Mouse (Mus musculus) brain, embryonic 18.5 days (tissue): Measurements from ENCODE around the gene Gpatch2l.

ENCODE experiments used
- DNase-seq: peaks from one replicate; pipeline ENCODE4 v3.0.0-alpha.2; 2012; ENCODE audit warnings: low read depth, low spot score

Gene Gpatch2l

DNA sequence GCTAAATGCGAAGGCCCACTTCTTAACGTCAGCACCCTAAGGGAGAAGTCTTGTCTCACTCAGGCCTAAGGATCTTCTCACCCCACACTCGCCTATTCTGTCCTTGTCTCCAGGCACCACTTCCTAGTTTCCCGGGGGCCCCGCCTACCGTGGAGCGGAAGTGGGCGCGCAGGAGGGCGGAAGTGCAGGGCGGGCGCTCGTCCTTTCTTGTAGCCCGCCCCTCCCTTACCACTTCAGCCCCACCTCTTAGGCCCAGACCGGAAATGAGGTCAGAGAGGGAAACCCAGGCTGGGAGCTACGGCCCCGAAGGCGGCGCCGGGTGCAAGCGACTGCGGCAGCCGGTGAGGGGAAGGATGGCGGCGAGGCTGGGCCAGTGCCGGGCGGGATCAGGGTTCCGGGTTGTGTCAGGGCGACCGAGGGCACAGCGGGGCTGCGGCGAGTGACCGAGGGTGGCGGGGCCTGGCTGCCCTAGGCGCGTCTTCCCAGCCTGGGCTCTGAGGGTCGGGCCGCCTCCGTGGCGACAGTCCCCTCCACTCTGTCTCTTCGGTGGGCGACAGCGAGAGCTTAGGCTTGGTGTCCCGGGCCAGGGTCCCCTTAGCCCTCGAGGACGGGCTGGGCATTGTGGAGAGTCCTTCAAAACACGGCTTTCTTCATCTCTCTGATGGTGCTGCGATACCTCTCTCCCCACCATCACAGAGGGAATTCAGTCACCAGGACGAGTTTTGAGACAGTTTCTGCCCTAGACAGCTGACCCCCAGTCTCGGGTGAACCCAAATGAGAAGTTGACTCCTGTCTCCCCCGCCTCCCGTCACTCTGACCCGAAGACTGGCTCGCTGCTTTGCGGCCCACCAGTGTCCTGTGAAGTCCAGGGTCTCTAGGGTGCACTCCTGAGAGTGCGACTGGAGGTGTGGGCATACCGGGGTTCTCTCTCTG is at the start of gene Gpatch2l:
TSS of gene Gpatch2l (plus strand) at position 255 of the 933 bp plus-strand sequence.
- DNase-seq, result peak; percentile 90

DNA sequence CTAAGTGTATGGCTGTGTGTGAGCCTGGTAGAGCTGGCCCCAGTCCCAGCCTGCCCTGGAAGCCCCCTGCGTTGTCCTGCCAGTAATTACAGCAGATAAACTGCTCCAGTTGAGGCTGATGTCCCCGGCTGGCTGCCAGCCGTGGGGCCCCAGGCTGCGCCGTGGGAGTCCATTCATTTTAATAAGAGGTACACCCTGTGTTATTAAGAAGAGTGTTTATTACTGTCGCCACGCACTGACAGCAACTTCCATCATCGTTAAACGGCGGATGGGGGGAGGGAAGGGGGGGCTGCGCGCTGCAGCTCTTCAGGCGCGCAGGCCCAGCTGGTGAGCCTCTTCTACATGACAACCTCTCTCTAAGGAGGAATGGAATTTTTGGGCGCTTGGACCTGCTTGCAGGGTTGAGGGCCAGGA is 49.6 kb upstream of the Gpatch2l start:
- no peak for DNase-seq

DNA sequence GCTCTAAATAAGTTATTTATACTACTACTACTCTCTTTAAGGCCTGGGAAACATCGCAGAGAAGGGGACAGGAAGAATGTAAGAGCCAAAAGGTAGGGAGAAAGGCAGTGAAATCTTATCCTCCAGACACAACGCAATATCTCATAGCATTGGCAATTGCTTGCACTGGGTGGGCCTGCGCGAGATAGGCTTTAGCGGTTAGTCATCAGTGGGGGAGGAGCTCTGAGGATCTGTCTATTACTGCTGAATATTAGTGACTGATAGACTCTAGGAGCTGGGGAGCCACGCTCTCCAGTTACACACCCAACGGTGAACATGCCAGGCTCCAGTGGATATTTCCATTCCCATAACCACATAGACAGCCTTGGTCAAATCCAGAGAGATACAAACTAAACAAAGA is 44.7 kb upstream of the Gpatch2l start:
- no peak for DNase-seq

DNA sequence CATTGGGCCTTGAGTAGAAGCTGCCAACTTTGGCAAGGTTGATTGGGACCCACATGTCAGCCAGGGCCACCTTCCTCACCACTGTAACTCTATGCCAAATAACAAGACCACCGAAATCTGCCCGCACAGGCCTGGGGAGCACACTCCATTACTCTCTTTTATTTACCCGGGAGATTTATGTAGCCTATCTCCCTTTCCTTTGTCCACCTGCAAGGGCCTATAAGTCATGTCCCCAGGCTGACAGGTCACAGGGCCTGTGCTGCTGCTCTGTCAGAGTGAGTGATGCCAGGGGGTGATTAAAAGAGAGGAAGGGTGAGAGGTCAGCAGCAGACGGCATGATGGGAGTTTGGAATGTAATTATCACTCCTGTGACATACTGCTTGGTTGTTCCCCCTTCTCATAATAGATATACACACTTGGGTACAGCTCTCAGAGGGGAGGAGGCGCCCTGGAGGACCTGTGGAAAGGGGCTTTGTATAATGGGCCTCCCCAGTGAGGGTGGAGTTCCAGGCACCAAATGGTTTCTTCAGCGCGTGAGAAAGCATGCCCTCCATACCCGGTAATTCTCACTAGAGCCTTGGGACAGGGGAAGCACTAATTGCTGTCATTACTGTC is 38.1 kb upstream of the Gpatch2l start:
- no peak for DNase-seq

DNA sequence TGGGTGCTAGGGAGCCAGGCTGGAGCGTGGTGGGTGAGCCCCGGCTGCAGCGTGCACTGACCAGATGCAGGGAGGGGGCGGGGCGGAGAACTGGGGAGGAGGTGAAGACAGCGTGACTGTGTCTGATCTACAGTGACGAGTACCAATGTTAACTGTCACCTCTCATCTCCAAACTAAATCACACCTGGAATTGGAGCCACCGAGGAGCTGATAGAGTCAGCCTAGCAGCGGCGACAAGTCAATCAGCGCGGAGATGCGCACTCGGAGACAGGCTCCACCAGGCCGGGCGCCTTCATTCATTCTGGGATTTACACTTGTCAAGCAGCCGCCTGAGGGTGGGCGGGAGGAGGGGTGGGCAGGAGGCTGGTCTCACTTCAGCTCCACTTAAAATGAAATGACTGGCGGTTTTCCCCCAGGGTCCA is 30.5 kb upstream of the Gpatch2l start:
- no peak for DNase-seq

DNA sequence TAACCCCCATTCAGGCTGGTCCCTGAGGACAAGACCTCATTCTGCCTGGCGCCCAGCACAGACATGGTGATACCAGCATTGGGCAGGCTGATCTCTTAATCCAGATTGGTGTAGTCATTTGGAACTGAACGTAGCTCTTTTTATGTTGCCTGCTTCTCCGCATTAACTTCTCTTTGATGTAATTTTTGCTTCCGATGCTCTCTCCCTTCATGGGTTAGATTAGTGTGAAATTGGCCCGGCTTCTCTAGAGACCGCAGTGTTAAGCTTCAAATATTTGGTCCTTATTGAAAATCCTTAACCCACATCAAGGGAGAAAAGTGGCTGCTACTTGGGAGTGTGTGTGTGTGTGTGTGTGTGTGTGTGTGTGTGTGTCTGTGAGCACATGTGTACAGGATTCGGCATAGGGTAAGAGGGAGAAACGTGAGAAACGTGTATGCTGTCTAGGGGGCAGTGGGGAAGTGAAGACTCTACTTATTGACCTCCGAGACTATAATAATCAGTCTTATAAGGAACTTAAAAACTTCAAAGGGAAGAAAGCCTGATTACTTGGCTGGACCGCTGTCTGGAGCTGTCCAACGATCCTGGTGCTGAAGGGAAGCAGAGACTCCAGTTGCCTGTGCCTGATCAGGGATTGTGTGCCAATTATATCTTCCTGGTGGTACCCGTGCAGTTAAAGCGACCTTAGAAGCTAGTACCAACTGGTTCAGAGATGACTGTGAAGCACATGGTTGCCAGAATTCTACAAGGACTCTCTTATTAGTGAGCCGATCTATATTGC is 28.8 kb upstream of the Gpatch2l start:
- no peak for DNase-seq

DNA sequence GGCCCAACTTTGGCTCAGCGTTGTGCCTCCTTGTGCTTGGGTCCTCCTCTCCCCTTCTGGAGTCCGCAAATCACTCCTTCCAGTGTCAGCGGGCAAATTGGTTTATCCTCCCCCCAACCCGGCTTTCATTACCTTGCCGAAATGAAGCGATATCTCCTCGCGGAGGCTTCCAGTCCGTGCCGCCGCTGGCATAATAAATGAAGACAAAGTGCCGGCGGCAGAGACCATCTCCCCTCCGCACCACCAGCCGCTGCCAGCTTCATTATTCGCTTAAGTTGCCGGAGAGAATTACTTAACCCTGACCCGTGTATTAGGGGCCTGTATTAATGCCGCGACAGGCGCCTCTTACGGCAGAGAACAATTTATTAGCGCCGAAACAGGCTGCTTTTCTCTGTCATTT is 27.5 kb upstream of the Gpatch2l start:
- DNase-seq, result no peak

DNA sequence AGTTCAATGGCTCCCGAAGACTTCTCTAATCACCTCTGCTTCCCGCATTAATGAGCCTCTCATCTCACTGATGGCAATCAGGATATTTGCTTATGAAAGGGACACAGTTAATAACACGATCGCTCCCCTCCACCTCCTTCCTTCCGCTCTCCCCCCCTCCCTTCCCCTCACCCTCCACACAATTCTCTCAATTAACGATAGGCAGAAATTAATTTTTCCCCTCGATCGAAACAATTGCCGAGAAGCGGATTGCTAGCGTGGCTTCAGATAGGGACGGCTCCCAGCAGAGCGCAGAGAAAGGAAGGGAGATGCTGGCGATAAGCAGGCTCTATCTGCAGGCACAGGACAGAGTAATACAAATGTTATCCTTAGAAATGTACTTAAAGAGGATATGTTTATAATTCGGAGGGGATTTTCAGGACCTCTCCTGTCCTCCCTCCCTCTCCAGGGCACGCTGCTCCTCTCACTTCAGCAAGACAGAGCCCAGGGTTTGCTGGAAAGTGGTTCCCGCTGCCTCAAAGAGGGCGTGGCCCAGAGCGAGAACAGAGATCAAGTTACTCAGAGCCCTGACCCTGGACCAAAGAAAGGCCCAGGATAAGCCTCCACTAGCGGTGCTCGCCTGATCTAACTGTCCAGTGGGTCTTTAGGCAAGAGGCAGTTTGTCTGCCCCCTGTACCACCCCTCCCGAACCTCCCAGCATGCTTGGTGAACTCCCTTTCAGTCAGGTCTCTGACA is 24.8 kb upstream of the Gpatch2l start:
- DNase-seq, result no peak

DNA sequence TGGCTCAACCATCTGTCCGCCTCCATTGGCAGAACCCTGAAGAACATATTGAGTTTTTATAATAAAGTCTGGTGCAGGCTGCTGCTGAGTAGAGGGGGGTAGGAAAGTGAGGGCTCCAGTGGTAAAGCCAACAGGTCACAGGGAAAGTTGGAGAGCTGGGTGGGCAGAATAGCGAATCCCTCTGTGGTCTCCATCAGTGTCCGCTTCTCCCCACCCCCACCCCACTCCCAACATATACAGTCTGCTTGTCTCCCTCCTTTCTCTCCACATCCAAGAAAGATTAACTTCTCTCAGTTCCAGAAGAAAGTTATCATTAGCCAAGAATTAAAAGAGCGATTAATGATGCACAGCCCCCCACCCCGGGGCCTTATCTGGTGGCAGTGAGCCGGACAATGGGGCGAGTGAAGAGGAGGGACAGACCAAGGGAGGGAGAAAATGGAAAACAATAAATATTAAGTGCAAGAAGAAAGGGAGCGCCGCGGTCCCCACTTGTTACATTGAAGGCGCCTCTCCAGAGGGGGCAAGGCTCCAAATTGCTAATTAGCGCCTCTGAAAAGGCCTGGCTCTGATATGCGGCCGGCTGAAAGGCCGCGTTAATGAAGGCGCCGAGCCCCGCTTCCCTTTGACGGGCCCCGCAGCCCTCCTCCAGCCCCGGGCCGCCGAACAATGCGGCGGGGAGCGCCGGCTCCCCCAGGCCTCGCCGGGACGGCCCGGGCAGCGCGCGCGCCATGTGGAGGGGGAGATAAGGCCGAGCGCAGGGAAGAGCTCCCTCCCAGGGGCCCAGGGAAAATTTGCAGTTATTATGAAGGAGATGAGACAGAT is 21.2 kb upstream of the Gpatch2l start:
- no peak for DNase-seq

DNA sequence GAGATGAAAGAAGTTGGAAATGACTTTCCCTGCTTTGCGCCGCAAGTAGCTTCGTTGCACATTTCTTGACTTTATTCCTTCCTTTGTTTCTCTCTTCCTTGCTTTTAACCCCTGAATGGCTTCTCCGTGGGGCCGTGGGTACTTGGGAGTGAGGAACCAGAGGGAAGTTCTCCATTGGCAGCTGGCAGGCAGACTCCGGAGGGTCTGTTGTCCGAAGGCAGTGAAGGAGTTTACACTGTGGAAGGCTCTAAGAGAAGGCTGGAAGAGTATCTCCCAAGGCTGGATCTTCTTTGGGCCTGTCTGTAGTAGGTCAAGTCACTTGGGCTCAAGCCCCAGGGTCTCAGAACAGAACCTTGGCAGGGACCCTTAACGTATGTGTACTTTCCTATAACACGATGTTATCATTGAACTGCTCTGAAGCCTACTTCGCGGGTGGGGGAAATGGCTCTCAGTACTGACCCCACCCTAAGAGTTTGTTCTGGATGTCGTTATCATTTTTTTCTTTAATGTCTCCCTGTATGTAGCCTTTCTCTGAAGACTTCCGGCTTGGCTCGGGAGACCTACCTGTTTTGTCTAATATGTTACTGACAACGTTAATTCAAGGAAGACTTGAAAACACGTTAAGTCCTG is 20.5 kb upstream of the Gpatch2l start:
- DNase-seq, result no peak

DNA sequence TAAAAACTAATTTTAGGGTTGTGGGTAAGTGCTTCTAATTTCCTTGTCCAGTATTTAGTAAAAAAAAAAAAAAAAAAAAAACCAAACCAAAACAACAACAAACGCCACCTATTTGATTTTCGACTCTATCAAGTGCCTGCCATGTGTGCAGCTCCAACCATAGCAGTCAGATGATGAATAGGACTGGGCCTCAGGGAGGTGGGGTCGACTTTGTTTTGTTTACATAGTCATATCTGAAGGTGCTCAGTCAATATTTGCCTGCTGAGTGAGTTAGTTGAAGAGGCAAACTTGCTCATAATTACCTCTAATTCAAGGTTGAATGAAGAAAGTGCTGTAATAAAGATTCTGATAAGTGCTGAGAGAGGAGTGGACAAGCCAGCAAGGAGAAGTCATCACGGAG is 7.4 kb upstream of the Gpatch2l start:
- DNase-seq, result no peak

DNA sequence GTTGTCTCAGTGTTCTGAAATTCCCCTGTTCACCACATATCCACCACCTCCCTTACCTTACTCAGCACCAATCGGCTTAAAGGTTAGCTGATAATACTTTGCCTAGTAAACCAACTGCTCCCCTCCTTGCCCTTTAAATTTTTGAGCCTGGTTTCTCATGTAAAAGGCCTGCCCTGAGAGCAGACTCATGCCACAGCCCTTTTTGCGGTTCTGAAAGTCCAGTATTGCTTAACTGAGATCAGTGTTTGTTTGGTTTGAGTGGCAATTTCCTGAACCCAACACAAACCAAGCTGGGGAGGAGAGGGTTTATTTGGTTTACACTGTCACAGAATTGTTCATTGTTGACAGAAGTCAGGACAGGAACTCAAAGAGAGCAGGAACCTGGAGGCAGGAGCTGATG is 2.9 kb upstream of the Gpatch2l start:
- no peak for DNase-seq

DNA sequence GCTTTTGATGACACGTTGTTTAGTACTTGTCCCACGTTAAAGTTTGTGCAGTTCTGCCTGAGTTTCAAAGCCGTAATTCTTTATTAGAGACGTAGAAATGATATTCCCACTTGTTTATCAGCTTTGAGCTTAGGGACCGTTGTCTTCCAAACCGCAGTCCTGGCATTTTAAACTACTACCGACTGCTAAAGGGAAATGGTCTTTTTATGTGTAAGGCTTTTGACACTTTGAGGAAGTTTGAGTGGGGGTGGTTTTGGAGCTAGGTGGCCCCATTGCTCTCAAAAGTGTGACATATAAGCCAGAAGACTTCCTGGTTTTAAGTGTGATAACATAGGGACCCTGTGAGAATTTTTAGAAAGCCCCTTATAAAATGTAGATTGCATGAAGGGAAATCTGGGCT is 905 bp downstream of the Gpatch2l start:
- DNase-seq, result no peak

DNA sequence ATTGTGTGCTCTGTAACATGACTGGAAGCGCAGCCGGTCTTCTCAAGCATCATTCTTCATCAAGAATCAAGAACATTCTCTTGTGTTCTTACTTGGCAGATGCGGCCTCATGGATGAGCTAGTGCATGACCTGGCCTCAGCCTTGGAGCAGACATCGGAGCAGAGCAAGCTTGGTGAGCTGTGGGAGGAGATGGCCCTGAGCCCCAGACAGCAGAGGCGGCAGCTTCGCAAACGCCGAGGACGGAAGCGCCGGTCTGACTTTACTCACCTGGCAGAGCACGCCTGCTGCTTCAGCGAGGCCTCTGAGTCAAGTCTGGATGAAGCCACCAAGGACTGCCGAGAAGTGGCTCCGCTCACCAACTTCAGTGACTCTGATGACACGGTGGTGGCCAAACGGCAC is 2.3 kb downstream of the Gpatch2l start:
- DNase-seq, result no peak

DNA sequence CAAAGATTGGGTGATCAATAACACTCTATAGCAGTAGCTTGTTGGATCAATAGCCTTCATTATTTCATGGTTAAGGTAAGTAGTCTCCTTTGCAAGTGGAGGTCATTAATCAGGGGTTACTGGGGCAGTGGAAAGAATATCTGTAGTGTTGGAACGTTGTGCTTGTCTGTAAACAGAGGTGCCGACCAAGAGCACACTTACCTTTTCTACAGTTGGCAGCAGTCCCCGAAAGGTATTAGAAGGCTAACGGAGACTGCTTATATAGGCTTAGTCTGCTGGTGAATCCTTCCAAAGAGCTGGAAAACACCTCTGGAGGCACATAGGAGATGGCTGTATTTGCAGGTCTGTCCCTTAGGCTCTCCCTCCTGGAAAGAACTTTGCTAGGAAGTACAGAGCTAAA is 8.5 kb downstream of the Gpatch2l start:
- no peak for DNase-seq

DNA sequence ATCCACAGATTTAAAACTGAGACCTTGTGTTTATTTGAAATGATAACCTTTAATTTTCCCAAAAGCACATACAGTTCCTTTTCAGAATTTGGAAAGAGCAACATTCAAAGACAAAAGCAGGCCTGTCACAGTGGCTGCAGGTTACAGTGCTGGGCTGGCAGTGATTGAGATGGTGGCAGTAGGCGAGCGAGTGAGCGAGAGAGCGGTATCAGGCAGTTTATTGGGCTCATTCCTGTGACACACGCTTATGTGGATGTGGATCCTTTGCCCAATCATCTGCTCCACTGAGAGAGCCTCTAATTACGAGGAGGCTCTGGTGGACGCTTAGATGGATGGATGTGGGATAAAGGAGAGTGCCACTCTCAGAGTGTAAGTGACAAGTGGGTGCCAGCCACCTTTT is 13.3 kb downstream of the Gpatch2l start:
- no peak for DNase-seq

DNA sequence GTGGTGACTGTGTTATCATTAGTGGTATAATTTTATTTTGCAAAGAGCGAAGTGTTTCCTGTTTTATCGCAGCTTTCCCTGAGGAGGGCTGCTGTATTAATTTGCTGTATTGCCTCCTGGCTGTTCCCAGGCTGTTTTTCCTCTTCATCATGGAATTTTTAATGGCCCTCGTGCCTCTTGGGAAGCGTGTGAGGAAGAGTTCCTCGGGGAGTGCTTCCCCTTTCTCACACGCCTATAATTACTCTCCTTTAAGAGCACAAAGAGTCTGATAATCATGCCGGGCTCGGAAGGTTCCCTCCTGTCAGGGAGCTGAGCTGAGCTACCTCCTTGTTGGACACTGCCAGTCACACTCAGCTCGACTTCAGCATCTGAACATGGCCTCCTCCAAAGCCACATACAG is 30.0 kb downstream of the Gpatch2l start:
- DNase-seq, result no peak

DNA sequence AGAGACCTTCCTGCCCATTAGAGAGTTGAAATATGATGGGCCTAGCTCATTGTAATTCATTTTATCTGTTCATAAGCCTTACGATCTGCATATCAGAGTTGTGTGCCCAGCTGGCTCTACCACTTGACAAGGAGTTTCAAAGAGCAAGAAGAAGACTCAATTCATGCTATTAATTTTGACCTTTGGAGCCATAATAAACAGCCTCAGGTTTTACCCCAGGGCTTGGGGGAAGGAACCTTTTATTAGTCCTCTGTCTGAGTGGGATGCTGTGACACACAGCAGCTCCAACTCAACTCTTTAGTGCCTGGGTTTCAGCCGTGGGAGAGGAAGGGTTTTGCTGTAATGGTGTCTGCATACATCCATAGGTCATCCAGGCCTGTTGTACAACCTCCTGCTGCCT is 32.6 kb downstream of the Gpatch2l start:
- no peak for DNase-seq

DNA sequence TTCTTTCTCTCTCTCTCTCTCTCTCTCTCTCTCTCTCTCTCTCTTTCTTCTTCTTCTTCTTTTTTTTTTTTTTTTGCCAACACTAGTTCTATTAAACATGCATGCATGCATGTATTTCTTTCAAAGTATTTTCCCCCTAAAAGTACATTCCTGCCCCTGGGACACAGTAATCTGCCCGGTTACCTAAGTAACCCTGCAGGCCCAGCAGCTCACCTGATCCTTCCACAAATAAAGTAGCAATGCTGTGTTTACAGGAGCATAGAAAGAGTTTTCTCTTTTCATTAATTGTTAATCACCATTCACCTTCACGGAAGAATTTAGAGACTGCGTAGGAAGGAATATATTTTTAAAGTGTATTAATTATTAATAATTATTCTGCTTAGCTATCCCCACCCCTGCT is 34.1 kb downstream of the Gpatch2l start:
- DNase-seq, result no peak

DNA sequence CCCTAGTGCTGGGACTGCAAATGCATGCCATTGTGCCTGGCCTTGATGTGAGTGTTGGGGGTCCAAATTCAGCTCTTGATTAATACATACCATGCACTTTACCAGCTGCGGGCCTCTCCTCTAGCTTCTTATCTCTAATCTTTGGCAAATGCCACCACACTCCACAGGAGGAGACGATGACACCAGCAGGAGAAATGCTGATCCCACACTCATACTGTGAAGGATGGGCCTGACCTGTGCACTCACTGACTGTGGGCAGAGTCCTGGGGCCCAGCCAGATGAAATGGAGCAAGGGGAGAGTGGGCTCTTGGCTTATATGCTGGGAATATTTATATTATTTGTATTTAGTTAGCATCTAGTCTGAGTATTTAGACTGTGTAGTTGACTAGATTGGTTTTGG is 34.8 kb downstream of the Gpatch2l start:
- DNase-seq, result no peak
